In the genomic region with DNA sequence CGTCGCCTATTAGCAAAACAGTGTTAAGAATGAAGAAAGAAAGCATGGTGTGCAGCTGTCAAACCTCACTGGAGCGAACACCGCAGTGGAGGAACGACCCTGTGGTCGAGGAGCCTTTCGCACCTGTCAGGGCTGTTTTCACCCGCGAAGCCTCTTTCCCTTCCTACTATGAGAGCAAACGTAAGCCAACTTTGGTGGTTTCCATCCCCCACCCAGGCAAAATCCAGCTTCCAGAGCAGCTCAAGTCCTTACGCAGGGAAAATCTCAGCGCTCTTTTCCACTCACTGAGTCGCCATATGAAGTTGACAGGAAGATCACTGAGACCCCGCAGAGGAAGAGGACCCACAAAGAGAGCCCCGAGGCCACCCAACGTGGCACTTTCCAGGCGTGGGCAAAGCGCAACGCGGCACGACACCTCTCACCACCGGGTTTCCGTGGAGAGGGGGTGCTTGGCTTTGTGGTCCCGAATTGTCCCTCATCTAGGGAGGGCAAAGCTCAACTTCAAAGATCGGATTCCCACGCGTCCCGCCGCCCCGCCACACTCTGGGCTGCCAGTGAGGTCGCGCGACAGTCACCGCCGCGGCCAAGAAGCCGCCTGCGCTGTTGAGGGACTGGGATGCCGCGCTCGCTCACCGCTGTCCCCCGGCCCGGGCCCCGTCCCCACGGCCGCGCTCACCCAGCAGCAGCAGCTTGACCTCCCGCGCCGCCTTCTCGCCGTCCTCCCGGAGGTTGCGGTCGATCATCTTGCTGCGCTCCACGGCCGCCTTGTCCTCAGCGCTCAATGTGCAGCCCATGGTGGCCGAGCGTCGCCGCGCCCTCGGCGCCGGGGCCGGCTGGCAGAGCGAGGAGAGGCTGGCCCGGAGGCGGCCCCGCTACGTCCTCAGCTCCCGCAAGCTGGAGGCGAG, we compare ENCODE assay signal across 8 mouse cellular contexts. TPM values are rescaled to one million over a fixed set of nuclear protein-coding genes. Genes with fewer than 3 reads are reported as not detected.
A peak's percentile ranks its signal among the peaks of the same experiment; 100 is the strongest.
DNase-seq lines count a peak whose midpoint lies in the region; ATAC-seq lines count a peak whose summit lies in the region.

No protein-coding gene starts in this region.

- H3K9me3 ChIP-seq in erythroblast, embryonic 14.5 days (ENCODE audit: control insufficient read depth, low read length): no peaks in the 10 kb centered on the region; the same call in 1 of the 2 replicates
- no peaks in the 10 kb centered on the region for H3K9me3 ChIP-seq in hindbrain, embryonic 14.5 days (ENCODE audit: control insufficient read depth, low read length)
- no peaks in the 10 kb centered on the region for H3K9me3 ChIP-seq in midbrain, embryonic 11.5 days (ENCODE audit: control insufficient read depth, low read length)
- H3K9me3 ChIP-seq in stomach, embryonic 16.5 days (replicated peaks; ENCODE audit: control insufficient read depth, low read length): no peaks in the 10 kb centered on the region

- H3K27me3 ChIP-seq in erythroblast, embryonic 14.5 days (ENCODE audit: control insufficient read depth): peaks cover 39% of the 10 kb centered on the region
- no peaks in the 10 kb centered on the region for H3K27me3 ChIP-seq in hindbrain, embryonic 14.5 days (ENCODE audit: control insufficient read depth, insufficient read depth, low read length)
- peaks cover 6% of the 10 kb centered on the region for H3K27me3 ChIP-seq in midbrain, embryonic 11.5 days (ENCODE audit: control insufficient read depth, insufficient read depth, low read length)
- H3K27me3 ChIP-seq in stomach, embryonic 16.5 days (ENCODE audit: control insufficient read depth, insufficient read depth, low read length): no peaks in the 10 kb centered on the region; the same call in 1 of the 2 replicates

- ATAC-seq in erythroblast, adult 5-6 weeks (replicated peaks; ENCODE audit: low FRiP score, poor library complexity, severe bottlenecking): no peak
- peak; percentile 89 for ATAC-seq in hindbrain, embryonic 14.5 days (ENCODE audit: low FRiP score)
- peak; percentile 88 for ATAC-seq in midbrain, embryonic 11.5 days (ENCODE audit: low FRiP score)
- ATAC-seq in stomach, embryonic 16.5 days (ENCODE audit: insufficient read depth, low FRiP score): peak; percentile 77

- H3K36me3 ChIP-seq in erythroblast, embryonic 14.5 days (ENCODE audit: control insufficient read depth): no peaks in the 10 kb centered on the region
- no peaks in the 10 kb centered on the region for H3K36me3 ChIP-seq in hindbrain, embryonic 14.5 days (replicated peaks; ENCODE audit: control insufficient read depth, insufficient read depth)
- no peaks in the 10 kb centered on the region for H3K36me3 ChIP-seq in midbrain, embryonic 11.5 days (ENCODE audit: control insufficient read depth, insufficient read depth, low read length)
- H3K36me3 ChIP-seq in stomach, embryonic 16.5 days (ENCODE audit: control insufficient read depth, insufficient read depth, low read length): no peaks in the 10 kb centered on the region

- H3K4me3 ChIP-seq in erythroblast, embryonic 14.5 days (replicated peaks): peak overlapping the region; percentile 50
- peak overlapping the region; percentile 95 for H3K4me3 ChIP-seq in hindbrain, embryonic 14.5 days (replicated peaks; ENCODE audit: low read length)
- H3K4me3 ChIP-seq in midbrain, embryonic 11.5 days (ENCODE audit: low read depth, low read length): peak overlapping the region; percentile 78
- peak overlapping the region; percentile 86 for H3K4me3 ChIP-seq in stomach, embryonic 16.5 days (replicated peaks; ENCODE audit: low read length)

- DNase-seq in cerebellum, adult 9-10 months: peak; percentile 71
- peak; percentile 25 to 35 for DNase-seq in frontal cortex, postnatal 25 days (ENCODE audit: low spot score in 2 of 2)
- peak; percentile 66 for DNase-seq in hindbrain, embryonic 14.5 days (ENCODE audit: low spot score)
- peak; percentile 35 to 36 for DNase-seq in left cerebral cortex, adult 8-10 months (ENCODE audit: low spot score in 2 of 2)
- peak; percentile 98 for DNase-seq in midbrain, embryonic 11.5 days (ENCODE audit: low spot score, missing footprints)

- peak overlapping the region; percentile 89 for H3K9ac ChIP-seq in hindbrain, embryonic 14.5 days
- H3K9ac ChIP-seq in midbrain, embryonic 11.5 days (ENCODE audit: low read length): peak overlapping the region; percentile 76
- peak overlapping the region; percentile 85 for H3K9ac ChIP-seq in stomach, embryonic 16.5 days (ENCODE audit: low read length)

- peak overlapping the region; percentile 56 for H3K4me2 ChIP-seq in hindbrain, embryonic 14.5 days (replicated peaks)
- H3K4me2 ChIP-seq in midbrain, embryonic 11.5 days: peak overlapping the region; percentile 92
- peak overlapping the region; percentile 94 for H3K4me2 ChIP-seq in stomach, embryonic 16.5 days (ENCODE audit: low read depth, low read length)

- H3K4me1 ChIP-seq in erythroblast, embryonic 14.5 days (ENCODE audit: control insufficient read depth): peaks cover 4% of the 10 kb centered on the region; the same call in 1 of the 2 replicates
- peaks cover 14% of the 10 kb centered on the region for H3K4me1 ChIP-seq in hindbrain, embryonic 14.5 days (replicated peaks; ENCODE audit: control insufficient read depth, insufficient read depth, low read length)
- H3K4me1 ChIP-seq in midbrain, embryonic 11.5 days (ENCODE audit: control insufficient read depth, insufficient read depth, low read length): no peaks in the 10 kb centered on the region; the same call in 1 of the 2 replicates
- 0 out of 2 replicates have a peak, but pooled peaks cover 5% of the 10 kb centered on the region for H3K4me1 ChIP-seq in stomach, embryonic 16.5 days (ENCODE audit: control insufficient read depth, insufficient read depth, low read length)

- peak overlapping the region; percentile 84 for H3K27ac ChIP-seq in hindbrain, embryonic 14.5 days
- 0 out of 2 replicates have a peak overlapping the region, but pooled peaks have one; percentile 40 for H3K27ac ChIP-seq in midbrain, embryonic 11.5 days (ENCODE audit: low read depth, low read length)
- peak overlapping the region; percentile 42; the same call in 1 of the 2 replicates for H3K27ac ChIP-seq in stomach, embryonic 16.5 days (ENCODE audit: low read length)

- WGBS in hindbrain, embryonic 14.5 days: under 1% methylated on average over 72 of the region's 76 CpGs
- under 1% methylated on average over 72 of the region's 76 CpGs for WGBS in midbrain, embryonic 11.5 days
- under 1% methylated on average over 75 of the region's 76 CpGs for WGBS in stomach, embryonic 16.5 days

RNA-seq across cellular contexts. Expression of gene Gnai1, which starts 0.5 kb away (rescaled TPM):
- polyA plus RNA-seq in erythroblast, embryonic 14.5 days (2012): not detected in 2 replicates
- total RNA-seq in erythroblast, adult 5-6 weeks (2015; ENCODE audit: low replicate concordance): not detected in 2 replicates
- 0.26 TPM in 1 of 2 replicates, not detected in the other for total RNA-seq in erythroblast, adult 5-6 weeks (2017; ENCODE audit: low replicate concordance)
- 93.2 and 111 TPM in 2 replicates for polyA plus RNA-seq in hindbrain, embryonic 14.5 days (2014; fragmentation: Nextera tagmentation; extraction: Ambion mirVana)
- 100 to 1,000 TPM; 148 to 180 (median 165) TPM for total RNA-seq in left cerebral cortex, adult 8-10 months (2022)
- 29.3 and 30.6 TPM in 2 replicates for polyA plus RNA-seq in midbrain, embryonic 11.5 days (2014; fragmentation: Nextera tagmentation; extraction: Ambion mirVana)
- polyA plus RNA-seq in stomach, embryonic 16.5 days (2015; fragmentation: Nextera tagmentation; extraction: Ambion mirVana): 21.2 and 22.8 TPM in 2 replicates

Comparison
In these comparisons a context has a peak if more than half of its experiments do, and no peak if none do; other contexts are left out.
1. DNase-seq: peak in every context shown above with its lines; median percentile 98 in midbrain, embryonic 11.5 days; 71 in cerebellum, adult 9-10 months; 66 in hindbrain, embryonic 14.5 days; 36 in left cerebral cortex, adult 8-10 months; 30 in frontal cortex, postnatal 25 days.
2. RNA of gene Gnai1, which starts 0.5 kb away (polyA plus RNA-seq): 93.2 to 111 TPM in hindbrain, embryonic 14.5 days, 29.3 to 30.6 TPM in midbrain, embryonic 11.5 days and 21.2 to 22.8 TPM in stomach, embryonic 16.5 days; not detected in erythroblast, embryonic 14.5 days; every median in the first group is over 10 times any median in the second.
3. Peak in every context shown above with its lines, with median percentiles within 50 percentile points of each other: H3K4me3 ChIP-seq, H3K27ac ChIP-seq, H3K4me2 ChIP-seq and H3K9ac ChIP-seq.